Mouse (Mus musculus): ENCODE measurements around the gene Clpsl2.

DNA sequence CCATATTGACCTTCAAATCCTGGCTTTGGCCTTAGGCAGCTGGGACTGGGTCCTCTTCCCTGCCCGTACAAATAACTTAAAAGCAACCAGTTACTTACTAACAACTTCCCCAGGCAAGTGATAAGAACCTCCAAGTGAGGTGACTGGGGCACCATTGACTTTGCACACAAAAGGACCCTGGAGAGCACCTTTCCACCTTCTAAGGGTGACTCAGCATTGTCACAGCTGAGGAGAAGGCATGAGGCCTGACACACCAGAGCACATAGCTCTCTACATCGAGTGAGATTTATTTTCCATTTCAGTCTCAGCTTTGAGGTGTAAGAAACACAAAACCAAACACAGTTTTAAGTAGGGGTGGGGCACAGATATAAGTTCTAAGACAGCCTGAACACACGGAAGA, 41.4 kb downstream of the Clpsl2 start:
- TF ChIP-seq TAL1 (IDR thresholded peaks at IDR 0.05; ENCODE audit: low read length) = no peak
- TF ChIP-seq GATA1 (IDR thresholded peaks at IDR 0.05; ENCODE audit: low read length) = no peak

Data from erythroblast, embryonic 14.5 days (primary cell).